Mouse (Mus musculus) CH12F3 (cell line): ENCODE measurements around the gene Nlrc4.

Source experiments
- in situ Hi-C: fragments of 300-500 bp; cut with MboI; formaldehyde crosslinking; loops from 2 replicates; pipeline ENCODE4 v1.14.3; 2020; ENCODE audit warnings: low sequenced_read_pairs

The Nlrc4 gene

DNA sequence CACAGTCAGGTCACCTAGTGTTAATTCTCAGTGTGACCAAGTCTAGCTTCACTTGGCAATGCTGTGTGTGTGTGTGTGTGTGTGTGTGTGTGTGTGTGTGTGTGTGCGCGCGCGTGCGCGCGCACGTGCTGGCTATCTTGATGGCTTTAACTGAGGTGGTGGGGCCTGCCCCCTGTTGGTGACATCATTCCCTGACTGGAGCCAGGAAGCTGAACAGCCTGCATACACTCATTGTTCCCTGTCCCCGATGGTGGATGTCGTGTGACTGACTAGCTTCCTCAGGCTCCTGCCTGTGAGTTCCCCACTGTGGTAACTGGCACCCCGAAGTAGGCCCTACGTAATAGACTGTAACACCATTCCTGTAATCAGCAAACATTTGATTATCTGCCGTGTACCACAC is 27.5 kb downstream of the Nlrc4 start:
- in situ Hi-C loops, result no loop called here

GRCm38 (mm10) chr17:74430074-74430473 is 28.9 kb downstream of the Nlrc4 start:
- in situ Hi-C loops, result no loop called here

GRCm38 (mm10) chr17:74424401-74425005 is 34.4 kb downstream of the Nlrc4 start:
- in situ Hi-C loops, result no loop called here

DNA sequence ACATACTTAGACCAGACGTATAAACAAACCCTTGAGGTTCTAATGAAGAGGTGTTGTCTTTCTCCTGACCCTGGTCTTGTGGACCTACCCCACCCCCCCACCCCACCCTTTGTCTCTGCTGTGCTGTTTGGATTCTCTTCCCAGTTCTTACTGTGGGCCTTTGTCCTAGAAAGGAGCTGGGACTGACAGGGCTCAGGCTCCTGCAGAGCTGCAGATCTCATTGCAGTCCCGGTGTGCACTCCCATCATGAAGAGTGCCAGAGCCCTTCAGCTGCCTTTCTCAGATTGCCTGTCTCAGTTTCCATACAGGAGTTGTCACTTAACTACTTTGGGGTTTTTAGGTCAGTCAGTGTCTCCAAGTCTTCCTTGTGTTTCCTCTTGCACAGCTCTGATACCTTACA is 38.3 kb downstream of the Nlrc4 start:
- in situ Hi-C loops, result no loop called here

GRCm38 (mm10) chr17:74418171-74418570 is 40.8 kb downstream of the Nlrc4 start:
- in situ Hi-C loops, result no loop called here

GRCm38 (mm10) chr17:74416841-74417360 is 42.0 kb downstream of the Nlrc4 start:
- in situ Hi-C loops, result no loop called here

DNA sequence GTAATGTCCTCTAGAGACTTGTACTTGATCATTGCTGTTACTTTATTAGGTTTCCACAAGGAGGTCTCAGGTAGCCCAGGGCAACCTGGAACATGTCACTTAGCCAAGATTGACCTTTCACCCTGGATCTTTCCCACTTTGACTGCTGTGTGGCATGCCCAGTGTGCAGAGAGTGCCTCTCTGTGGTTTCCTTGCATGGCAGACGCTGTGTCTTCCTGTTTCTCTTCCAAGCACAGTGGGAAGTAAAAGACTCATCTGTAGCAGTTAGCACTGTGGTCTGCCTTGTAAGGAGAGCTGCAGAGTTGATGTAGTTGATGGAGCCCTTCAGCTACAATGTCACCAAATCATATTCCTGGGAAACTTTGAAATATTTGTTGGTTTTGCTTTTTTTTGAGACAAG is 44.3 kb downstream of the Nlrc4 start:
- in situ Hi-C loops, result no loop called here

DNA sequence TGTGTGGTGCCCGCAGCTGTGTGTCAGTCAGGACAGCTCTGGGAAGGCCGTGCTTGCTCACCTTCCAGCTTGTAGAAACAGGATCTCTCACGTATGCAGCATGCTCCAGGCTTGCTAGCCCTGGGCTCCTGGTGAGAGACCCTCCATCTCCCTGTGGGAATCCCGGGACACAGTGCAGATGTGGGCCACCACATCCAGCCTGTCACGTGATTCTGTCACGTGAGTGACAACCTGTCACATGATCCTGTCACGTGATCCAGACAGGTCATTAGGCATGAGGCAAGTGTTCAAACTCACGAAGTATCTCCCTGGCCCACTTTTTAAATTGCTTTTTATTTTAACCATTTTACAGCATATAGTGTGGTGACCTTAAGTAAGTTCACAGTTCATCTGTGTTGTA is 45.6 kb downstream of the Nlrc4 start:
- in situ Hi-C loops, result no loop called here

GRCm38 (mm10) chr17:74409722-74410121 is 49.2 kb downstream of the Nlrc4 start:
- in situ Hi-C loops, result no loop called here

- in situ Hi-C loops, result no loop called here
These were observed 52.5 kb downstream of the Nlrc4 start for GRCm38 (mm10) chr17:74406487-74406886.

DNA sequence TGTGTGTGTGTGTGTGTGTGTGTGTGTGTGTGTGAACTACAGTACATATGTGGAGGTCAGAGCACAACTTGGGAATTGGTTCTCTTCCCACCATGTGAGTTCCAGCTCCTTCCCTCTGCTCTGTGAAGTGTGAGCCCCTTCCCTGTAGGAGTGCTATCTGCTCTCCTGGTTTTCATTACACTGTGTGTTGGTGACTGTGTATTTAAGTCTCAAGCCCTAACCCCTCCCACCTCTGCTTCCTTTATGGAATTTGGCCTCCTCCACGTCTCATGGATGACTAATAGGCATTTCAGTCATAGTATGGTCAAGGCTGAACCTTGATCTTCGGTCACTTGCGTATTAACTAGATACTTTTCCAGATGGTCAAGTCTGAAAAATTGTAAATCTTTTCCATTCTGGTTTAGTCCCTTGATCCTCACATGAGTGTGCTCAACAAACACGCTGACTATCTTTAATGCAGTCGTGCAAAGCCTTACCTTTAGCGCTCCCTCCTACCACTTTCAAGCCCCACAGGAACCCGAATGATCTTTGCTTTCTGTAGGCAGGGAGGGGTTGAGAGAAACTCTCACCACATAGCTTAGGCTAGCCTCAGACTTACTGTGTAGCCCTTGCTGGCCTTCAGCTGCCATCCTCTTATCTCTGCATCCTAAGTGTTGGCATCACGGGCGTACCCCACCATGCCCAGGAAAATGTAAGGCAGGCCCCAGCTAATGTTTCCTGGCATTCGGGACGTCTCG is 56.3 kb downstream of the Nlrc4 start:
- in situ Hi-C loops, result no loop called here

DNA sequence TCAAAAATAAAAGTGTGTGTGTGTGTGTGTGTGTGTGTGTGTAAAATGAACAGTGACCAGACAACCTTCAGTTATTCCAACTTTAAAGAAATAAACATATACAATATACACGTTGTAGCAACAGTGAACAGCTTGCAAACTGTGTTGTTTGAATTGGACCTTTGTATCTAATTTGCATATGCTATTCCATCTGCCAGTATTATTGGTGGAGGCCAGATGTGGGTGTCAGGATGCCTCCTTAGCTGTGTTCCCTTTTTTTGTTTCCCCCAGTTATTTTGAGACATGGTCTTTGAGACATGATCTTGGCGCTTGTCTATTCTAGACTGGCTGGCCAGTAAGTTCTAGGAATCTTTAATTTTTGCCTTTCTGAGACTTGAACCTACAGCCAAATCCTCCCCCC is 61.8 kb downstream of the Nlrc4 start:
- in situ Hi-C loops, result no loop called here

DNA sequence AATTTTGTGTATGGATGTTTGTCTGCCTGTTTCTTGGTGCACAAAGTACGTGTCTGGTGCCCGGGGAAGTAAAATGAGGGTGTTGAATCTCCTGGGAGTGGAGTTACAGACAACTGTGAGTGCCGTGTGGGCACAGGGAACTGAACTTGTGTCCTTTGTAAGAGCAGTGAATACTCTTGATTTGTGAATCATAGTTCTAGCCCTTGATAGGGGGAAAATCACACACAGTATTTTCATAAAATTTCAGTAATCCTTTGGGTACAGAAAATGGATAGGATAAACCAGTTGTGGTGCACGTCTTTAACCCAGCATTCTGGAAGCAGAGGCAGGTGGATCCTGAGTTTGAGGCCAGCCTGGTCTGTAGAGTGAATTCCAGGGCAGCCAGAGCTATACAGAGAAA is 62.2 kb downstream of the Nlrc4 start:
- in situ Hi-C loops, result no loop called here

DNA sequence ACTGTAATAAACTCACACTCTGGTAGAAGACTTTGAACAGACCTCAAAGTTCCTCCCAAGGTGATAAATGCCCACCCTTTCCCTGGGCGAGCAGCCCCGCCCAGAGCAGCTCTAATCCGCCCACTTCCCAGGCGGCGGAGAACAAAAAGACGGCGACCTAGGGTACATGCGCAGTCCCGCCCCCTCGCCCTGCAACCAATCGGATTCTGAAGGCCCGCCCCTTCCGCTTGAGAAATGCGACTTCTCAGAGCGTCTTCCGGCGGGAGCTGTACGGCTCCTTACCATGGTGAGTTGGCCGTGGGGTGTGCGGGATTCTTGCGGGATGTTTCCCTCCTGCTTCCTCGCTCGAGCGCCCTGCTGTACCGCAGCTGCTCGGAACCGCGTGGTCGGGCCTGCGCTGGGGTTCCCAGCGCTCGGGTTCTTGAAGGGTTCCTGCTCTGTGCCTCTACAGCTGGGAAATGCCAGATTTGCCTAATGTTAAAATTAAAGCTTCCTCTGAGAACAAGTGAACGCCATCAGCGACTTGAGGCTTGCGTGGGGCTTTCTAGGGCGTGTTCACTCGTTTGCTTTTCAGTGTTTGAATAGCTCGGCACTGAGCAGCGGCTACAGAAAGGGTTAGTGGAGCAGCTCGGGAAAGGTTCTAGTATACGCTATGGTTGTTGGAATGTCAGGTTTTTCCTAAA is 63.4 kb downstream of the Nlrc4 start, which contains the start of gene Slc30a6:
Gene Slc30a6, plus strand, starts transcription at position 226 of the 683 bp plus-strand sequence.
- in situ Hi-C loops, result no loop called here

GRCm38 (mm10) chr17:74394855-74395254 is 64.1 kb downstream of the Nlrc4 start:
- in situ Hi-C loops, result no loop called here

GRCm38 (mm10) chr17:74394381-74394780 is 64.6 kb downstream of the Nlrc4 start:
- in situ Hi-C loops, result no loop called here

DNA sequence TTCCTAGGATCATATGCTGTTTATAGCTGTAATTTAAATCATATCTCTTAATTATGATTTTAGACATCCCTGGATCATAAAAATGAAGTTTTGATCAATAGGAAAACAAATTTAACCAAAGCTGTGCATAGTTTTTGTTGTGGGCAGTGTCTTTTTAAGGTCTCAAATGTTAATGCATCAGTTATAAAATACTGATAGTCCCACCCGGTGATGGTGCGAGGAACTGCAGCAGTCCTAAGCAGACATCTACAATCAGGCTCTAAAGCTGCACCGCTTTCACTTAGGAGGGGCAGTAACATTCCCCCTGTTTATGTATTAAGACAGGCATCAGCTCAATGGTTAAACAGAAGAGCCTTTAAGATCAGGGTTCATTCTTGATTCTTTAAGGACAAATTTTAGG is 69.1 kb downstream of the Nlrc4 start:
- in situ Hi-C loops, result no loop called here

- in situ Hi-C loops, result no loop called here
These were observed 72.3 kb downstream of the Nlrc4 start for GRCm38 (mm10) chr17:74386657-74387056.

GRCm38 (mm10) chr17:74376916-74377315 is 82.0 kb downstream of the Nlrc4 start:
- in situ Hi-C loops, result no loop called here
